Mouse (Mus musculus) embryonic fibroblast, embryonic 13.5 days (primary cell): Measurements from ENCODE around the gene Olfr263.

ENCODE experiments used
- CTCF ChIP-seq: IDR thresholded peaks from 2 replicates; pipeline ENCODE4 v1.5.1; 2011; ENCODE audit warnings: mild to moderate bottlenecking, control low read depth, low read length, moderate library complexity, borderline replicate concordance; ENCODE audit not compliant: insufficient read depth
- POLR2A ChIP-seq: IDR thresholded peaks from 2 replicates; pipeline ENCODE4 v1.6.1; 2011; ENCODE audit warnings: low read depth, mild to moderate bottlenecking, control low read depth, low read length, moderate library complexity

- TF ChIP-seq CTCF = no peak
- peak; percentile 56 for TF ChIP-seq POLR2A
Measured at GRCm38 (mm10) chr13:21179724-21180550, 50.5 kb downstream of the Olfr263 start.
